Mouse (Mus musculus) kidney, embryonic 15.5 days (tissue): ENCODE measurements around the gene Pibf1. TPM values are rescaled to one million over a fixed set of nuclear protein-coding genes. Genes with fewer than 3 reads are reported as not detected.

Source experiments
- ATAC-seq: fragments of 200-750 bp; cut with Nextera tagmentation; replicated peaks from 2 replicates; pipeline ENCODE4 v1.8.0; 2017; ENCODE audit warnings: moderate TSS enrichment; ENCODE audit not compliant: low FRiP score
- H3K27ac ChIP-seq: fragments of 300-500 bp; sonication (generic); 2 replicates; pipeline ENCODE4 v1.5.1; 2015; ENCODE audit warnings: mild to moderate bottlenecking, inconsistent platforms
- H3K27me3 ChIP-seq: fragments of 300-500 bp; sonication (generic); 2 replicates; pipeline ENCODE4 v1.6.1; 2015; ENCODE audit warnings: inconsistent platforms
- H3K36me3 ChIP-seq: fragments of 300-500 bp; sonication (generic); 2 replicates; pipeline ENCODE4 v1.6.1; 2015; ENCODE audit warnings: inconsistent platforms
- H3K4me1 ChIP-seq: fragments of 300-500 bp; sonication (generic); 2 replicates; pipeline ENCODE4 v1.6.1; 2015; ENCODE audit warnings: inconsistent platforms
- H3K4me2 ChIP-seq: fragments of 300-500 bp; sonication (generic); 2 replicates; pipeline ENCODE4 v1.6.1; 2015; ENCODE audit warnings: moderate library complexity, mild to moderate bottlenecking, inconsistent platforms
- H3K4me3 ChIP-seq: fragments of 300-500 bp; sonication (generic); replicated peaks from 2 replicates; pipeline ENCODE4 v1.5.1; 2015; ENCODE audit warnings: mild to moderate bottlenecking, inconsistent platforms
- H3K9ac ChIP-seq: fragments of 300-500 bp; sonication (generic); 2 replicates; pipeline ENCODE4 v1.6.1; 2015; ENCODE audit warnings: mild to moderate bottlenecking, inconsistent platforms
- H3K9me3 ChIP-seq: fragments of 300-500 bp; sonication (generic); replicated peaks from 2 replicates; pipeline ENCODE4 v1.6.1; 2016; ENCODE audit warnings: inconsistent platforms
- WGBS: fragments of 180-500 bp; shearing (Covaris S2); methylation state at CpG from one replicate; pipeline ENCODE4 v1.1.7; 2015; ENCODE audit warnings: mixed read lengths; 5-methylcytosine and 5-hydroxymethylcytosine counted together
- polyA plus RNA-seq: library from polyadenylated mRNA; unstranded; fragments of >200 nt; fragmentation: Nextera tagmentation; extraction: Ambion mirVana; gene quantifications from 2 replicates; pipeline ENCODE4 v1.2.1, GENCODE M21; 2015

Gene Pibf1
- polyA plus RNA-seq, 1 experiment from 2014 or later: 20.7 TPM

DNA sequence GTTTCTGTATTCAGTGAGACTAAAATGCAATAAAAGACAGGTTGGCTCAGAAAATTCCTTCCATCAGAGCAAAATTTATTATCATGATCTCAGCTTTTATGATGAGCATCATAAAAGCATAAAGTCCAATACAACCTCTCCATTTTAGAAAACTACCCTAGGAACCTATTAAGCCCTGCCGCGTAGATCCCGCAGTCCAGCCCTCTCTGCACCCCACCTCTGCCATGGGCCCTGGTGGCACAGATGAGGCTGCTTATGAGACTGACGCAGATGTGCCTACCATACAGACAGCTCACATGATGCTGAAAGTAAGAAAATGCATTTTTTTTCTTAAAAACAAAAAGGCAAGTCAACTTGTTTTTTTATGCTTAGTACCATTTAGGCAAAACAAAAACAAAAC is 126.7 kb downstream of the Pibf1 start:
- ATAC-seq: no peak
- H3K27me3 ChIP-seq: no peaks in the 10 kb centered on the region

DNA sequence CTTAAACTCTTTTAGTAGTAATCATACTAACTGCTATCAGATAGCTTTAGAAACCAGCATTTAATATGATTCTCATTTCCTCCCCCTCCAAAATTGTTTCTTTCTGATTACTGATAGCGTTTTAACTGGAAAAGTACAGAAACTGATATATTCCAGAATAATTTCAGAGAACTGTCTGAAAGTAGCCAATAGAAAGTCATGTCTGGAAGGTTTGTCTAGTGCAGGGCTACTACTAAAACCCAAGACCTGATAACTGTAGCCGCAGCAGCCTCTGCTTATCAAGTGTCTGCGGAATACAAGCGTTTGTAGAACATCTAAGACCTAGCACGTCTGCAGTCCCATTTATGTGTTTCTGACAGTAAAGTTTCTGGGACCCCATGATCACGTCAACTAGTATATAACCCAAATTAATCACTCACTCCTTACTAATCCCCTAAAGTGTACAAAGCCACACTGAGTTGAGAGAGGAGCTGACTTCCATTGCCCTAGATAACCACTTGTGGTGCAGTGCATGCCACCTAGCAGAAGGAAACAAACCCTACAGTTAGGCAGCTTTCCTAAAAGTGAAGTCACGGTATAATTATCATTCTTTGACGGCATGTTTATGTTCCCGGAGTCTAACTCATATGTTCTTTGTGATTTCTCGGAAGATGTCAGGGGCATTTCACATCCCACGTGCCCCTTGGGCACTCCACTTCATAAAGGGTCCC is 130.0 kb downstream of the Pibf1 start:
- Histone ChIP-seq H3K4me3 (no peak overlapping the region), H3K4me1 (no peaks in the 10 kb centered on the region), H3K36me3 (peaks cover 4% of the 10 kb centered on the region; the same call in 1 of the 2 replicates), H3K27ac (no peak overlapping the region), H3K4me2 (no peak overlapping the region), H3K27me3 (no peaks in the 10 kb centered on the region), H3K9ac (no peak overlapping the region), H3K9me3 (no peaks in the 10 kb centered on the region)
- 83% methylated on average over 11 of the region's 11 CpGs for WGBS
- ATAC-seq: no peak

More for the DNA sequence above, 126.7 kb downstream of the Pibf1 start:
- H3K4me1 ChIP-seq: no peaks in the 10 kb centered on the region
- WGBS: 96% methylated on average over 4 of the region's 4 CpGs
- H3K36me3 ChIP-seq: peaks cover 13% of the 10 kb centered on the region; the same call in 1 of the 2 replicates
- H3K27ac ChIP-seq: no peak overlapping the region
- H3K4me3 ChIP-seq: no peak overlapping the region
- H3K4me2 ChIP-seq: no peak overlapping the region
- H3K9ac ChIP-seq: no peak overlapping the region
- no peaks in the 10 kb centered on the region for H3K9me3 ChIP-seq

DNA sequence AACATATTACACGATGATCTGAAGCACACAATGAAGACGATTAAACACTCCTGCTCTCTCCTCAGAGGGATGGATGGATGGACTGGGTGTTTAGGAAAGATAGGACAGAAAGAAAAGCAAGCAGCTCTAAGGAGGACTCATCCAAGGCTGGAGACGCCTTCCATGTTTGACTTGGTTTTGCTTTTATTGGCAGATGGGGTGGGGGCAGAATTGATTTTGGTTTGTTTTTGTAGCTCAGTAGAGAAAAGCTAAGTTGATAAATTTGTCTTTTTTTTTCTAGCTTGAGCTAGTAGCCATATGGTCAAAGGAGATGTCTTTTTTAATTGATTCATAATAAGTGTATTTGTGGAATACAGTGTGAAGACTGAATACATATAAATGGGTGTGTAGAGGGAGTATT is 133.8 kb downstream of the Pibf1 start:
- Histone ChIP-seq H3K4me1 (no peaks in the 10 kb centered on the region), H3K27me3 (no peaks in the 10 kb centered on the region), H3K4me2 (no peak overlapping the region), H3K9me3 (no peaks in the 10 kb centered on the region), H3K9ac (no peak overlapping the region), H3K36me3 (no peaks in the 10 kb centered on the region; the same call in 1 of the 2 replicates), H3K27ac (no peak overlapping the region), H3K4me3 (no peak overlapping the region)
- WGBS: 94% methylated on average over 3 of the region's 3 CpGs
- no peak for ATAC-seq

DNA sequence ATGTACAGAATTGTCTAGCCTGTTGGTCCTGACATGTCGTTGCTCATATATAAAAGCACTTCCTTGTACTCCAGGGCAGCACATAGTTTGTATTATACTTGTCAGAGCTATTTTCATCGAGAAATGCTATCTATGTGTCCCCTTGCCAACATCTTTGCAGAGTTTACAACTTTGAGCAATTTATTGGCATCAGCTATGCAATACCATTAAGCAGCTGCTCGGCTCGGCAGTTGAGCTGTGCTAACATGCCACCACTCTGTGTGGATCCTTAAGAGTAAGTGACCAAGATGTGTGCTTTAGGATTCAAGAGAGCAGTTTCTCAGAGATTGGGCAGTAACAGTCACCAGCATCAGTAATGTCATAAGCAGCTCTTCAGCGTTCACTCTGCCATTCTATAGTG is 137.9 kb downstream of the Pibf1 start:
- Histone ChIP-seq H3K4me3 (no peak overlapping the region), H3K36me3 (no peaks in the 10 kb centered on the region; the same call in 1 of the 2 replicates), H3K4me2 (no peak overlapping the region), H3K27me3 (no peaks in the 10 kb centered on the region), H3K9me3 (no peaks in the 10 kb centered on the region), H3K9ac (no peak overlapping the region), H3K27ac (no peak overlapping the region), H3K4me1 (no peaks in the 10 kb centered on the region)
- ATAC-seq: no peak
- 73% methylated on average over 5 of the region's 5 CpGs for WGBS

DNA sequence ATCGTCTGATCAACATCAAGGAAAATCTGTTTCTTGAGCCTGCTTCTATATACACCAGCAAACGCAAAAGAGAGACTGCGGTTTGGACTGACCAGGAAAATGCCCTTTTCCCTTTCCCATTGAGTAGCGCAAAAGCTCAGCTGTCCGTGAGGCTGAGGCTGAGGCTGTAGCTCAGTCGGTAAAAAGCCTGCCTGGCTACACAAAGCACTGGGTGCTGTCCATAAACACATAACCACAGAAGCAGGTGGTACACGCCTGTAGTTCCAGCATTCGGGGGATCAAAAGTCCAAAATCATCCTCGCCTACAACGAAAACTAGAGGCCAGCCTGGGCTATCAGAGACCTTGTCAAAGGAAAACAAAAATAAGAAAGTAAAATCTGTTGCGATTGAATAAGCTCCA is 141.3 kb downstream of the Pibf1 start:
- H3K9ac ChIP-seq: no peak overlapping the region
- H3K4me1 ChIP-seq: no peaks in the 10 kb centered on the region
- H3K36me3 ChIP-seq: peaks cover 14% of the 10 kb centered on the region; the same call in 1 of the 2 replicates
- H3K9me3 ChIP-seq: no peaks in the 10 kb centered on the region
- no peak overlapping the region for H3K27ac ChIP-seq
- no peak overlapping the region for H3K4me3 ChIP-seq
- no peak for ATAC-seq
- WGBS: 85% methylated on average over 11 of the region's 11 CpGs
- no peaks in the 10 kb centered on the region for H3K27me3 ChIP-seq
- H3K4me2 ChIP-seq: no peak overlapping the region

DNA sequence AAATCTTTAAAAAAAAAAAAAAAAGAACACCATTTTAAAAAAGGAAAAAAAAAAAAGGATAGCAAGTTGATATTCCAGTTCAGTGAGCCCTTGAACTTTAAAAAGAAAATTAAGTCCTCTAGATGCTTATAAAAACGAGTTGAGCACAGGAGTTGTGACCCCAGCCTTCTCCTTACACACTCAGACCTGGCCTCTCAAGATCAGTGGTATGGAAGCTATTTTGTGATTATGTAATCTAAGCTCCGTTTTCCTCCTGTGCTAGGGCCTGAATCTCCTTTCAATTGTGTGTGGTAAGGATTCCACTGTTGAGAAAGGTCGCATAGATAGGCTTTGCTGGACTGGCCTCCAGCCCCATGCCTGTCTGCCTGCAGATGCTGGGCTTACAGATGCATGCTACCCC is 145.3 kb downstream of the Pibf1 start:
- Histone ChIP-seq H3K9ac (no peak overlapping the region), H3K4me3 (no peak overlapping the region), H3K4me2 (no peak overlapping the region), H3K27ac (no peak overlapping the region), H3K36me3 (peaks cover 17% of the 10 kb centered on the region; the same call in 1 of the 2 replicates), H3K9me3 (no peaks in the 10 kb centered on the region), H3K27me3 (no peaks in the 10 kb centered on the region), H3K4me1 (no peaks in the 10 kb centered on the region)
- WGBS: 79% methylated on average over 3 of the region's 3 CpGs
- ATAC-seq: no peak

DNA sequence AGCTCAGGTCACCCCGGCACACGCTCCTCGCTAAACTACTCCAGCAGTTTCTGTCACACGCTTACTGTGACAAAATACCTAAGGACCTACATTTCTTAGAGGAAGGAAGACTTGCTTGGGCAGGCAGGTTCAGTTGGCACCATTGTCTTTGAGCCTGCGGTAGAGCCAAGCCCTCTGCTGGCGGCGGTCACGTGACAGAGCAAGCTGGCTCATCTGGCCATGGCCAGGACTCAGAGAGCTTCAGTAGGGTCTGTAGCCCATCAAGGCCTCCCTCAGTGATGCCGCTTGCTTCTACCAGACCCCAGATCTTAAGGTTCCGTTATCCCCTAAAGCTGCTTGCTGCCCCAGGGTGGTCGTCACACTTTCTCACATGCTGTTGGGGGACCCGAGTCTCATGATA is 162.8 kb downstream of the Pibf1 start:
- Histone ChIP-seq H3K27ac (no peak overlapping the region), H3K4me2 (no peak overlapping the region), H3K9ac (no peak overlapping the region), H3K4me3 (no peak overlapping the region), H3K27me3 (no peaks in the 10 kb centered on the region), H3K36me3 (no peaks in the 10 kb centered on the region), H3K9me3 (no peaks in the 10 kb centered on the region), H3K4me1 (no peaks in the 10 kb centered on the region)
- no peak for ATAC-seq
- WGBS: 96% methylated on average over 12 of the region's 12 CpGs

DNA sequence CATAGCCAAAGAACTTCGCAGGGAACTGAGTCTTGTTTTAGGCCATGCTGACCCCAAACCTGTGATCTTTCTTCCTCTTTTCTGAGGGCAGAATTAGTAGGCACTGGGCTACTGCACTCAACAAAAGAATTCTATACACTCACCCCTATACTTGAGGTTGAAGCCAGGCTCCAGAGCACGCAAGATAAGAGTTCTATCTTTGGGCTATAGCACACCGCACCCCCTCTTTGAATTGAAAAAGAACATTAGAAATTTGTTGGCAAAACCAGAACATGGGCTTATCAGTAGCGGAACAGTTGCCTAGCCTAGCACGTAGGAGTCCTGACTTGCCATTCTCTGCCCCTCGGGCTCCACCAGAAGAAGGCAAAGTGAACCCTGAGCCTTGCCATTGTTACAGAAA is 164.6 kb downstream of the Pibf1 start:
- ATAC-seq: no peak

DNA sequence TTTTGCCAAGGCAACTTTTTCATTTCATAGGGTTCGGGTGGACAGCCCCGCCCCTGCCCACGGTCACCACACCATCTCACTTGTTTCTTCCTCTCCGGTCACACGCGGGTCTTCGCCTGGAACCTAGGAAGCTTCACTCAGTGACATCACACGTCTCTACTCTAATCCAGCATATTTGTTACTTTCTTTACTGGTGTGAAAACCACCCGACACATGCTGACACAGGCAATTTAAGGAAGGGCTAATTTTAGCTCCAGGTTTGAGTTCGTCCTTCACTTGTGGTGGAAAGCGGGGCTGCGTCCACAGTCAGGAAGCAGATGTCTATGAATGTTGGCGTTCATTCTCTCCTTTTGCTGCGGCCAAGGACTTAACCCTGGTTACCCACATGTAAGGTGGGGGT is 166.6 kb downstream of the Pibf1 start:
- no peak overlapping the region for H3K9ac ChIP-seq
- H3K36me3 ChIP-seq: no peaks in the 10 kb centered on the region
- no peak overlapping the region for H3K27ac ChIP-seq
- H3K4me2 ChIP-seq: no peak overlapping the region
- H3K4me3 ChIP-seq: no peak overlapping the region
- H3K9me3 ChIP-seq: no peaks in the 10 kb centered on the region
- no peak for ATAC-seq
- H3K4me1 ChIP-seq: no peaks in the 10 kb centered on the region
- WGBS: 89% methylated on average over 14 of the region's 14 CpGs
- H3K27me3 ChIP-seq: no peaks in the 10 kb centered on the region

More for the DNA sequence above, 164.6 kb downstream of the Pibf1 start:
- Histone ChIP-seq H3K4me1 (no peaks in the 10 kb centered on the region), H3K4me2 (no peak overlapping the region), H3K4me3 (no peak overlapping the region), H3K27me3 (no peaks in the 10 kb centered on the region), H3K27ac (no peak overlapping the region), H3K9me3 (no peaks in the 10 kb centered on the region), H3K9ac (no peak overlapping the region), H3K36me3 (no peaks in the 10 kb centered on the region)
- WGBS: 94% methylated on average over 6 of the region's 6 CpGs

DNA sequence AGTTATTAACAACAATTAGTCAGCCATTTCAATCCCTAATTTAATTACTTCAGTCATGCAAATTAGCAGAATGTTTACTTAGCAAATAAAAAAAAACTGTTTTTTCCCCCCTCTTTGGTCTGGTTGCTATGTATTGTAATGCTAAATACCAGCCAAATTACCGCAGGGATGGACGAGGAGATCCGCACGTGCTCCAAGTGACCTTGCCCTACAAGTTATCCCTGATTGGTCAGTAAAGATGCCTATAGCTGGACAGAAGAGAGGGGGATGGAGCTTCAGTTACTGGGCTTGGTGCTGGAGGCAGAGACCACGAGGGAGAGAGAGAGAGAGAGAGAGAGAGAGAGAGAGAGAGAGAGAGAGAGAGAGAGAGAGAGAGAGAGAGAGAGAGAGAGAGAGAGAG is 167.5 kb downstream of the Pibf1 start:
- Histone ChIP-seq H3K36me3 (no peaks in the 10 kb centered on the region), H3K4me1 (no peaks in the 10 kb centered on the region)

DNA sequence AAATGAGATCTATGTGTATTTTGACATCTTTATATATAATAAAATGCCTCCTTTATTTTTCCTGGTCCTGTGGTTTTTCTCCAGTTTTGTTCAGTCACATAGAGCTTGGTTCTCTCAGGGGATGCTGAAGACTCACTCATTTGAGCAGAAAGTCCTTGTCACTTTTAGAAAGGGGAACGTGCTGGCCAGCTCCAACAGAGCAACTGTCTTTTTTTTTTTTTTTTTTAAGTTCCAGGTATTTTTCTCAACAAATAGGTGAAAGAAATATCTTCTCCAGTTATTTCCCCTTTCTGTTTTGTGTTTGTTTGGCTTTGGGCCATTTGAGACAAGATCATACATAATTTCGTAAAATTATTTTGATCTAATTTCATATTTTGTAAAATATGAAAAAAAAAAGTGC is 174.8 kb downstream of the Pibf1 start:
- ATAC-seq: no peak
- H3K36me3 ChIP-seq: no peaks in the 10 kb centered on the region
- H3K4me3 ChIP-seq: no peak overlapping the region
- 74% methylated on average over 2 of the region's 2 CpGs for WGBS
- H3K4me2 ChIP-seq: no peak overlapping the region
- H3K27me3 ChIP-seq: peaks cover 2% of the 10 kb centered on the region; the same call in 1 of the 2 replicates
- 0 out of 2 replicates have a peak, but pooled peaks cover 2% of the 10 kb centered on the region for H3K4me1 ChIP-seq
- no peaks in the 10 kb centered on the region for H3K9me3 ChIP-seq
- no peak overlapping the region for H3K27ac ChIP-seq
- H3K9ac ChIP-seq: no peak overlapping the region

More for the DNA sequence above, 167.5 kb downstream of the Pibf1 start:
- no peak for ATAC-seq
- H3K27ac ChIP-seq: no peak overlapping the region
- no peak overlapping the region for H3K4me3 ChIP-seq
- WGBS: 76% methylated on average over 5 of the region's 5 CpGs
- no peaks in the 10 kb centered on the region for H3K27me3 ChIP-seq
- no peak overlapping the region for H3K9ac ChIP-seq
- H3K9me3 ChIP-seq: no peaks in the 10 kb centered on the region
- H3K4me2 ChIP-seq: no peak overlapping the region

DNA sequence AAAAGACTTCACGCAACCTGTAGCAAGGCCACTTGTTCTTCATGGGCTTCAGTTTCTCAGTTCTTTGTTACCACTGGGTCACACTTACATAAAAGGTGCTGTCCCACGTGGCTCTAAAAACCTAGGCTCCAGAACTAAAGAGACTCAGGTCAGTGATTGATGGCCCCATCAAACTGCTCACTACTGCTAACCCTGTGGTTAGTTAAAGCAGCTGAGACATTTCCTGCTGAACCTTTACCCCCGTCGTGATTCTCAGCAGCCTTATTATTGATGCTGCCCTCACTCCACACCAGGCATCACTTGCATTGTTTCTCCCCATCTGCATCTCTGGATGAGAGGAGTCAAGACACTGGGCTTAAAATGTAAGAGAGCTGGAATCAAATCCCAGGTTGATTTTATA is 176.6 kb downstream of the Pibf1 start:
- Histone ChIP-seq H3K9ac (no peak overlapping the region), H3K27ac (no peak overlapping the region), H3K4me1 (0 out of 2 replicates have a peak, but pooled peaks cover 6% of the 10 kb centered on the region), H3K36me3 (no peaks in the 10 kb centered on the region), H3K4me3 (no peak overlapping the region), H3K9me3 (no peaks in the 10 kb centered on the region), H3K4me2 (no peak overlapping the region), H3K27me3 (peaks cover 8% of the 10 kb centered on the region; the same call in 1 of the 2 replicates)
- ATAC-seq: no peak
- WGBS: 16% methylated on average over 4 of the region's 4 CpGs

DNA sequence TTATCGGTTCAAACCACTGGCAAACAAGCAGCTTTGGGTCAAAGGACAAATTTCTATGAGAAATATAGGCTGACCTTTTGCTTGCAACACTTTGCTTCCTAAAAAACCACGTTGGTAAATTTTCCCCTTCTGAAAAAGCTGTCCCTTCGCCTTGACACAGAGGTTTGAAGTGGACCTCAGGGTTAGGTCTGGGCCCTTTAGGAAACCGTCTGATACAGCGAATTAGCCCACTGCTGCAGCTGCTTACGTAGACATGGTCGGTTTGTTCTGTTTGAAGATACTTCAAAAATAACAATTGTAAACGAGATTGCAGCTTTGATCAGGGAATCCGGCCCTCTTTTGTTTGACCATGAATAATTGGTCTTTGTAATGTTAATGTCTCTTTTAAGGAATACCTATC is 179.1 kb downstream of the Pibf1 start:
- peaks cover 8% of the 10 kb centered on the region; the same call in 1 of the 2 replicates for H3K27me3 ChIP-seq
- 0 out of 2 replicates have a peak, but pooled peaks cover 8% of the 10 kb centered on the region for H3K4me1 ChIP-seq
- H3K9ac ChIP-seq: no peak overlapping the region
- no peak for ATAC-seq
- no peak overlapping the region for H3K4me2 ChIP-seq
- H3K4me3 ChIP-seq: no peak overlapping the region
- WGBS: 31% methylated on average over 9 of the region's 9 CpGs
- no peaks in the 10 kb centered on the region for H3K9me3 ChIP-seq
- H3K36me3 ChIP-seq: no peaks in the 10 kb centered on the region
- no peak overlapping the region for H3K27ac ChIP-seq
